Mouse (Mus musculus) heart, postnatal 10 days (tissue): ENCODE measurements around the gene Ckb. TPM values are rescaled to one million over a fixed set of nuclear protein-coding genes. Genes with fewer than 3 reads are reported as not detected.
"Not testable (repeated sequence)": the region's sequence is repeated elsewhere in the genome, so short reads cannot be mapped to it uniquely, and the experiment has no call there.

Experiments used
- DNase-seq, 2 experiments: peaks; one replicate each; pipeline ENCODE4 v3.0.0; 2021
- intact Hi-C: fragments of 180-260 bp; cut with DNase I; formaldehyde crosslinking; loops from one replicate; pipeline ENCODE4 v1.15.1; 2025
- total RNA-seq, 2 experiments: library from RNA; stranded (reverse); gene quantifications; 2 replicates each; pipeline ENCODE4 v1.2.3; 2021

The Ckb gene
- total RNA-seq, 2 experiments from 2014 or later: 127 to 140 TPM

DNA sequence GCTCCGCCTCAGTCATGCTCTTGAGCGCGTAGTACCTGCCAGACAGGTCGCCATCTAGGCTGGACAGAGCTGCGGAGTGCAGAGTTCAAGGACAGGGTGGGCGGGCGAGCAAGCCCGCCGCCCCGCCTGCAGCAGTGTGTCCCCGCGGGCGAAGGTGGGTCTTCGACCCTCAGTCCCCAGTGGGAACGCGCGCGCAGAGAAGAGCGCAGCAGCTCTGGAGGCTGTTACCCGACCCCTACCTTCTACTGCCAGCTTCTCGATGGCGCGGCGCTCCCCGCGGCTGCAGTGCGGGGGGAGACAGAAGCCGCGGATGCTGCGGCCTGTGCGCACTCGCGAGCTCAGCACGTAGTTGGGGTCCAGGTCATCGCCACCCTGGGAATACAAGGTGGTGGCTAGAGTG is 1.2 kb downstream of the Ckb start:
- peak in 1 of 2 experiments; percentile 27 for DNase-seq
- intact Hi-C loops: no loop called here

DNA sequence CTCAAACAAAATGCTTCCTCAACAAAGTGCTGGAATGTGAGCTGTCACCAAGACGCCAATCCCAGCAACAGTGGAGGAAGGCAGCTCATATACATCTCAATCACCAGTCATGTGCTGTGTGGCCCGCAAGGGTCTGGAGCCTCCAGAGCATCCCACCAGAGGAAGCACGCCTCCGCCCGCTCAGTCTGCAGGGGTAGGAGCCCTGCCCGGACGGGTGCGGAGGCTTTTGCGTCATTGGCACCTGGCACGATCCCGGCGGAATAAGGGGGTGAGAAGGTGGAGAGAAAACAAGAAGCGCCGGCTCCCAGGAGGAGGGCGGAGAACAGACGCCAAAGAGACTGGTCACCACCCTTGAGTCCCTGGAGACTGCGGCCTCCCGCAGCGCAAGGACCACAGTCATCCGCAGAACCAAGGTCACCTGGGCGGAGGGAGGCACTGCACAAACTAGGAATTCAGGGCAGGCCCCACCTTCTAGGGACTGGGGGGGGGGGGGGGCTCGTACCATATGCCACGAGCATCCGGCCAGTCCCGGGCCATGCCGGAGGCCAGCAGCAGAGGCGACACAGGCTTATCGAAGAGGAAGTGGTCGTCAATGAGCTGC is 1.7 kb downstream of the Ckb start:
- peak in 1 of 2 experiments; percentile 50 for DNase-seq
- intact Hi-C loops: no loop called here

DNA sequence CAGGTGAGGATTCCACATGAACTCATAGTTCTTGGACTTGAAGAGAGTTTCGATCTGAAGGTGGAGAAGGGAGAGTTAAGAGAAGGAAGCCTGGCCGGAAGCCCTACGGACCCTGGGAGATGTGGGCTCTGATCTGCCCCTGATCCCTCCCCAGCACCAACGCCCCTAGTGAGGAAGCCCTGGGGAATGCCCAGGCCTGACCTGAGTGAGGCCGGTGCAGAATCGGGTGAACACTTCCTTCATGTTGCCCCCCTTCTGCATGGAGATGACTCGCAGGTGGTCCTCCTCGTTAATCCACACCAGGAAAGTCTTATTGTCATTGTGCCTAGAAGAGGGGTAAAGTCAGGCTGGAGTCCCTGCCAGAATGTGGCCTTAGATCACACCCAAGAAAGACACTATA is 2.2 kb downstream of the Ckb start:
- DNase-seq: peak in 1 of 2 experiments; percentile 22
- intact Hi-C loops: loop anchor here (5.0 kb wide), 1 partner anchor 287 kb away; no protein-coding TSS in a partner anchor

DNA sequence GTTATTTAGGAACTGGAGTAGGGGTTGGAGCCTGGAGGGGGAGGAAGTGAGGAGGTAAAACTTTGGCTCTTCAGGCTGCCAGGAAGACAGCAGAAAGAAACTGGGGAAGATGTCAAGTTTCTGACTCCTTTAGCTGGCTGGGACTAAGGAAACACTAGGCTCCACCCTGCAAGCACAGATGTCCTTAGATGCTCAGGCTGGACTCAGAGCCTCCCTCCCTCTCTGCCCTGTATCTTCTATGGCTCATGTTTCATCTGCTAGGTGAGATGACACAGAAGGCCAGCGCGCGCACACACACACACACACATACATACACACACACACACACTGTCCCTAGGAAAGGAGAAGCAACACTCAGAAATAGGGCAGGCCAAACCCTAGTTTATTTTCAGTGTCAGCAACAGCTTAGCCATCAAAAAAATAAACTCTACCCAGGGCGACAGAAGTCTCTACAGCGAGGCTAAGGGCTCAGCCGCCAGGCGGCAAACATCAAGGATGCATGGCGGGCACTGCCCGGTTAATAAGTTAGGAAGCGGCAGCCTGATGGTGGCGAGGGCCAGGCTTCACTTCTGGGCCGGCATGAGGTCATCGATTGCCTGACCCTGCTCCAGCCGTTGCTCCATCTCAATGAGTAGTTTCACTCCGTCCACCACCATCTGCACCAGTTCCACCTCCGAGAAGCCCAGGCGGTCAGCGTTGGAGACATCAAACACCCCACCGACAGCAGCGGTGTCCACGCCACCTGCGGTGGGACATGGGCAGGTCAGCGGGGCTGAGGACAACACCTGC is 2.9 kb downstream of the Ckb start:
- intact Hi-C loops: loop anchor here (1.0 to 5.0 kb wide), 3 partner anchors 27 to 288 kb away; no protein-coding TSS in a partner anchor
- peak; percentile 66 to 72 for DNase-seq

DNA sequence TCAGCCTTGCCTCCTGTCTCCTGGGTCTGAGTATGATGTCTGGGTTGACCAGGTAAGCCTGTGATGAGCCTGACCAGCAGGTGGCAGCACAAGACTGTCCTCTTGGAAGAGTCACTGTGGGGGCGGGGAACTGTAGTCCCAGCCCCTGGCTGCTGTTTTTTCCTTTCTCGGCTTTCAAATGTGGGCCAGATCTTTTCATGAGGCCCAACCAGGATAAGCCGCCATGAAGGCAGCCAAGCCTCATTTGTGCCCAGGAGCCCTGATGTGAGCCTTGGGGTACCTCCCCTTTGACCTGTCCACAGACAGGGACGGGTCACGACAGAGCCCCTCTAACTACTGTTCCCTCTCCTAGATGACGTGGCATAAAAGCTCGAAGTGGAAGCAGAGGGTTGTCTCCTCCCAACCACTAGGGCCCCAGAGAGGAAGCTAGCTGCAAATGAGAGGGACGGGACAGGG is 3.7 kb downstream of the Ckb start:
- DNase-seq: peak; percentile 97 to 99
- intact Hi-C loops: loop anchor here (1.0 to 5.0 kb wide), 3 partner anchors 28 to 289 kb away; no protein-coding TSS in a partner anchor

DNA sequence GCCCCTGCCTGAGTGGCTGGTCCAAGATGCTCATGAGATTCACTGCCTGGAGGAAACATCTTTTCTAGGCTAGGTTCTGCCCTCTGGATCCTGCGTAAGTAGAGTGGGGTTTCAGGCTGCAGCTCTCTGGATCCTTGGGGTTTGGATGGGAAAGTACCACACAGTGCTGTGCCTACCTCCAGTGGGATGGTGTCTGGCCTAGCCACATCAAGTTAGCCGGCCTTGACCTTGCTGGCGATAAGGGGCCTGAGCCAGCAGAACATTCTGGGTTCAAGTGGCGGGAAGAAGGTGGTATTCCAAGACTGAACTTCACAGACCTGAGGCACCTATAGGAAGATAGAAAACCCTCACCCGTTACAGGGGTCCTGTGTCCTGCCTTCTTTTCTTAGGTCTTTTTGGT is 4.7 kb downstream of the Ckb start:
- intact Hi-C loops: loop anchor here (5.0 kb wide), 1 partner anchor 290 kb away; no protein-coding TSS in a partner anchor
- peak in 1 of 2 experiments; percentile 9 for DNase-seq

DNA sequence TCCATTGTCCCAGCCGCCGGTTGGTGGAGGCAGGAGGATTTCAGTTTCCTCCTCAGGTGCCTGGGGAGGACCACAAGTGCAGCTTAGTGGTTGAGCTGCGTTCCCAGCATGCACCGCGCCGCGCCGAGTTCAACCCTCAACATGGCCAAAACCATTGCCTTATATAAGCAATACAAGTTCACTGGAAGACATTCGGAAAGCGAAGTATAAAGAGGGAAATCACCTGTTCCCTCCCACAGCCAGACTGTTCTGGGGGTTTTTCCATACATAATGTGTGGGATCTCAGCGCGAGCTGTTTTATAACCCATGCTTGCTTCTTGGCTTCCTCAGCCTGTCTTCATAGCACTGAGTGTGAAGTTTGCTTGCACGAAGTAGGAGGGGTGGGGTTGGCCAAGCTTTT is 5.8 kb downstream of the Ckb start:
- intact Hi-C loops: loop anchor here (5.0 kb wide), 1 partner anchor 291 kb away; no protein-coding TSS in a partner anchor
- DNase-seq: no peak

DNA sequence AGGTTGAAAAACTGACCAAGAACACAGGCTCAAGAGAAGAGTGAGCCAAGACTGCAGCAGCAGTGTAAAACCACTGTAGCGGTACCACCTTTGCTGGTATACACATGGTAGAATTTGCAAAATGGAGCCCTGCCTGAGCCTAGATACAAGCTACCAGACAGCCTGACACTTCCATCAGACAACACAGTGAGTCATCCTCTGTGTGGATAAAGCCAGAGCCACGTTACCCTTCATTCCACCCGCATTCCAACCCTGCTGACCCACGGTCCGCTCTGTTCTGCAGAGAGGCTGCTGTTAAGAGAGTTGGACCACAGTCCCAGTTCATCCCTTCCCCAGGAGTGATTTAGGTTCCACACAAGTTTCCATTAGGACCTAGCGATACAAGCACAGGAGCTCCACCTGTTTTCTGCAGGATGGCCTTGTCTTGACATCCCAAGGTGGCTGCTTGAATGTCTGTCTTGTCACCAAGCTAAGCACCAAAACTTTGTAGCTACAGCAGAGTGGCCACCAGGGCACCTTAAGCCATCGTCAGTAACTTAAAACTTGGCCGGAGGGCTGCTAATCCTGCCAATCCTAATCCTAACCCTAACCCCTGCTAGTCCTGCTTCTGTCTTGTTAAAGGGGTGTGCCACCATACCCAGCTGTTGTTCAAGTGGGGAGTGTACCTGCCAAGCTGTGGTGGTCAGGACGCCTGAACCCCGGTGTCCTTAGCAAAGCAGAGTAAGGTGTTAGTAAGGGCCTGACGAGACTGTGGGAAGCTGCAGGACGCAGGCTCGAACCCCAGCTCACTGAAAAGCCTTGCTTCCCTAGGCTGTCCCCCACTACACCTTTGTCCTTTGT is 6.9 kb downstream of the Ckb start:
- DNase-seq: peak in 1 of 2 experiments; percentile 19
- intact Hi-C loops: loop anchor here (5.0 kb wide), 1 partner anchor 292 kb away; no protein-coding TSS in a partner anchor

DNA sequence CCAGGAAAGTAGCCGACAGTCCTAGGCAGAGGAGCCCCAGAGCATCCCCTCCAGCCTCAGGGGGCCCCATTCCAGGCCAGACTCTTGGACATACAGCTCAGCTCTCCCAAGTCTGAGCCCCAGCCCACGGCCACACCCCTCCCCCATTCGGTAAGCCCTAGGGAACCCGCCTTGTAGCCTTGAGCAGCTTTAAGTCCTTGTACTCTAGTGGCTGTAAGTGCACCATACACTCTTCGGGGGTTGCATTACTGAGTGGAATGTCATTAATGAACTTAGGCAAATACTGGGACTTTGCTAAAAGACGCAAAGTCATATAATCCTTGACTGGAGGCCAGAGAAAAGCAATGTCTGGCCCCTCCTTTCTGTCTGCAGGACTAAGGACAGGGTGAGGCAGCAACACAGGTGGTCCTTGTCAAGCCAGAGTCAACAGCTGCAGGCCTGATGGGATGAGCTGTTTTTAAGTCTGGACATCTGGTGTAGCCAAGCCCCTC is 7.9 kb downstream of the Ckb start:
- peak; percentile 77 to 78 for DNase-seq
- intact Hi-C loops: no loop called here

DNA sequence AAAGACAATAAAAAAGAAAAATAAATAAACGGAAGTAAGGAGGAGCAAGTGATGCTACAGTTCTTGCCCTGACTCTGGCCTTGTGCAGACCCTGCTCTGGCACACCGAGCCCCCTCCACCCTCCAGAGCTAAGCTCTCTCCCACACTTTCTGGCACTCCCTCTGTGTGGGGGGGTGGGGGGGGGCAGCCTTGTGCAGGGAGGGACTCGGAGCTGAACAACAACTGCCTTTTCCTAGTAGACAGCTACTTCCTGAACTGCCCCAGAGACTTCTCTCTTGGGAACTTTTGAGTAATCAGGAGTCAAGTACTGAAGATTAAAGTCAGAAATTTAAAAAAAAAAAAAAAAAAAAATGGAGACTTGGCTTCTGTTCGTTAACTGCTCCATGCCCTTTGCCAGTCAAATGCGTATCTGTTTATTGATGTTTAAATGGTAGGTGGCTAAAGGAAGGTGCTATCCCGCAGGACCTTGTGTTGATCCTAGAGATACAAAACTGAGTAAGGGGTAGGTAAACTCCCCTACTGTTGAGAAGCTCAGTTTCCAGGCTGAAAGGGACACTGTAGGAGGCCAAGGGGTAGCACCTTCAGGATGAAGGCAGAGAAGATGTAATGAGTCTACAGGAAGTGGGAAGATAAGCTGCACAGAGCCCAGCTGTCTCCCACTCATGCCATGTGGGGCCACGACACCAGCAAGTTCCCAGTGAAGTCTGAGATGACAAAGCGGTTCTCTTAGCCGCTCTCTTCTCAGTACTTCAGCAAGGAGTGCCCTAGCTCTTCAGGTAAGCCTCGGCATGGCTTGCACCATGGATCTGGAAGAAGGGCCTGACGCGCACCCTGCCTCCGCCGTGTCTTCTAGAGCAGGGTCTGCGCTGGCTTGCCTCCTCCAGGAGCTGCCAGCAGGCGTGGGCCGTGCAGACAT is 8.7 kb downstream of the Ckb start:
- DNase-seq: peak in 1 of 2 experiments; percentile 20
- intact Hi-C loops: no loop called here

DNA sequence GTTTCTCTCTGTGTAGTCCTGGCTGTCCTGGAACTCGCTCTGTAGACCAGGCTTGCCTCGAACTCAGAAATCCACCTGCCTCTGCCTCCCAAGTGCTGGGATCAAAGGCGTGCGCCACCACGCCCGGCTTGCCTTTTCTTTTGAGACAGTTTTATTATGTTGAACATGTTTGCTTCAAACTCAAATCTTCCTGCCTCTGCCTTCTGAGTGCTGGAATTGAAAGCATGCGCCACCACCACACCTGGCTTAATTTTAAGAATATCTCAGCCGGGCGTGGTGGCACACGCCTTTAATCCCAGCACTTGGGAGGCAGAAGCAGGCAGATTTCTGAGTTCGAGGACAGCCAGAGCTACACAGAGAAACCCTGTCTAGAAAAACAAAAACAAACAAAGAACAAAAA is 10.6 kb downstream of the Ckb start:
- DNase-seq, intact Hi-C loops: not testable (repeated sequence)

DNA sequence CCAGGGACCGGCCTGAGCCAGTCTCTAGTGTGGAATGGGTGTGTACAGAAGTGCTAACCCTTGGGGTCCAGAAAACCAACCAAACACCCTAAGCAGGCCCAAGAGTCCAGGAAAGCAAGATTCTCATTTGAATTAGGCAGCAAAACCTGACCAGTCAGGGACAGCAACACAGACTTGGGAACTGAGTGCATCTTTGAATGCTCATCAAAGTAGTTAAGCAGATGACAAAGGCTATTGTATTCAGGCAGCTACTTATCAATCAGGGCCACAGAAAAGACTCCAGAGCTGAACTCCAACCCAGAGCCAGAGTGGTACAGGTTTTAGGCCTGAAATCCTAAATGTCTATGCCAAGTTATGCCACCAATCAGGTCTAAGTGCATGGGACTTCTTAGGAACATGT is 11.5 kb downstream of the Ckb start:
- DNase-seq: no peak
- intact Hi-C loops: no loop called here

DNA sequence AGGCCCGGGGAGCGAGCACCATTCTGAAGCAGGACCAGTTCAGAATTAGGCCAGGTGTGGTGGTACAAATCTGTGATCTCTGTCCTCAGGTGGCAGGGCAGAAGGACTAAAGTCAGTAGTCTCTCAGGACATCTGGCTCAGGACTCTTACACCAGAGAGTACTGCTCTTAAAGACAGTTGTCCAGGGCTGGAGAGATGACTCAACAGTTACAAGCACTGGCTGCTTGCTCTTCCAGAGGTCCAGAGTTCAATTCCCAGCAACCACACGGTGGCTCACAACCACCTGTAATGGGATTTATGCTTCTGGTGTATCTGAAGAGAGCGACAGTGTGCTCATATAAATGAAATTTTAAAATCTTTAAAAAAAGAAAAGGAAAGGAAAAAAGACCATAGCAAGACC is 12.8 kb downstream of the Ckb start:
- intact Hi-C loops: no loop called here

DNA sequence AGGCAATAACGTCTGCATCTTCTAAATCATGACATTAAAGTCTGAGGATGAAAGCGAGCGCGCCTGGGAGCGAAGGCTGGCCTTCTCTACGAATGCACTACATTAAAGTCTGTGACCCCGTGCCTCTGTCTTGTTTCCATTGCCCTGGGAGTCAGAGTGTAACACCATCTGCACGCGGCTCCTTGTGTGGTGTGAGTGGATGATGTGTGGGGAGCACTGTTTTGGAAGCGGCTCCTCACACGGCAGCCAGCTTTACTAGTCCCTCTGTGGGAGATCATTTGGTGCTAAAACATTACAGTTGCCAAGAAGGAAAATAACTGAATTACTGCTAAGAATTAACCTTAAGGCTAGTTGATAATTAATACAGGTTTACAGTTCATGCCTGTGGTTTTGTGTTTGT is 16.4 kb downstream of the Ckb start:
- DNase-seq: no peak
- intact Hi-C loops: no loop called here

More for the DNA sequence above, 12.8 kb downstream of the Ckb start:
- no peak for DNase-seq

DNA sequence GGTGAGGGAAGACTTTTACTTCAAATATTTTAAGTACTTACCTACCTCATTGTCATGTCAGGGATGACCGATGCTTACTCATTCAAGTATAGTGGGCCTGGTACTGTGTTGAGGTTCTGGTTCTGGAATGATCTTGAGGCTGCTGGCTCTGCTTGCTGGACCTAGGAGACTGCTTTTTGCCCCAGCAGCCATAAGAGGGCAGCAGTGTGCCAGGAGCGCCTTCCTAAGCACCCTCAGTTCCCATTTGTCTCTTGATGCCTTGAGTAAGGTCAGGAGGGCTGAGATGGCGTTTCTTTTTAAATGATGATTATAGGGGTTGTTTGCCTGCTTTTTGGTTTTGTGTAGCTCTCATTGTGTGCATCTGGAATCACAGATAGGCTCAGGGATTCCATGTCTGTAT is 18.7 kb downstream of the Ckb start:
- intact Hi-C loops: loop anchor here (5.0 kb wide), 2 partner anchors 44 to 79 kb away; no protein-coding TSS in a partner anchor
- DNase-seq: peak; percentile 75 to 83

DNA sequence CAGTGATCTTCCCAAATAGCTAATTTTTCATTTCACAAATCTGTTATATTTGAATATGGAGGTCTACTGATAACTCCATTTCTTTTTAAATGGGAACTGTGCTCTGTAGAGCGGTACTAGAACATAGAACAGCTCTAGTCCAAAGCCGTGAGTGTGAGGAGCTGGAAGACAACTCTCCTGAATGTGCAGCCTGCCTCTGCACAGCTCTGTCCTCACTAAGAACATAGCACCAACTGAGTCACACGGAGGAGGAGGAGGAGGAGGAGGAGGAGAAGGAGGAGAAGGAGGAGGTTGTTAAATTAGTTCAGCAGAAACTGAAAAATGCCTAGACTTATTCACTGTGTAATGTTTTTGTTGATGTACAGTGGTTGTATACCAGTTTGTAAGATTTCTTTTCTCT is 19.2 kb downstream of the Ckb start:
- intact Hi-C loops: loop anchor here (5.0 kb wide), 2 partner anchors 44 to 79 kb away; no protein-coding TSS in a partner anchor
- no peak for DNase-seq

DNA sequence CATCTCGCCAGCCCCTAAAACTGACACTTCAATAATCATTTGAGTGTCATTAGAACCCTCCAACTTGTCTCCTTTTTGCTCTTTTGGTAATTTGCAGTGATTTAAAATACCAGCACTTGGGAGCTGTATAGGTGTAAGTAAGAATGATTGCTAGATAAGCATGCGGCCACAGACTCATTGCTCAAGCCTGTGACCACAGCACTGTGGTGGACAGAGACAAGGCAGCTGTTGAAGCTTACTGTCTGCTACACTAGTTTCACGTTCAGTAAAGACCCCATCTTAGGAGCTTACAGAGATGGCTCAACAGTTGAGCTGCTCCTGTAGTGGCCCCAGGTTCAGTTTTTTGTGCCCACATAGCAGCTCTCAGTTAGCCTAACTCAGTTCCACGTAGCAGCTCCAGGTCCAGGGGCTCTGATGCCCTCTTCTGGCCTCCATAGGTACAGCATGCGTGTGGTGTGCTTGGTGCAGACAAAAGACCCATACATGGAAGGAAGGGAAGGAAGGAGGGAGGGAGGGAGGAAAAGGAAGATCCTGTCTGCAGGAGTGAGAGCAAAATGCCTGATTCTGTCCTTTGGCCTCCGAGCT is 24.0 kb downstream of the Ckb start:
- intact Hi-C loops: loop anchor here (5.0 to 10.0 kb wide), 2 partner anchors 106 to 223 kb away; no protein-coding TSS in a partner anchor
- DNase-seq: peak; percentile 73 to 83
